Mouse (Mus musculus): ENCODE data around the gene Cyp4f16. TPM values are rescaled to one million over a fixed set of nuclear protein-coding genes. Genes with fewer than 3 reads are reported as not detected.
"Not testable (repeated sequence)": the region's sequence is repeated elsewhere in the genome, so short reads cannot be mapped to it uniquely, and the experiment has no call there.

Cyp4f16 gene
- polyA plus RNA-seq, 1 experiment from 2014 or later, result 6.1 TPM

GRCm38 (mm10) chr17:32534068-32534467, 2.3 kb upstream of the Cyp4f16 start:
- DNase-seq (ENCODE audit: low spot score) (no peak), ATAC-seq (replicated peaks; ENCODE audit: low FRiP score) (no peak)
- 63% methylated on average over 6 of the region's 6 CpGs for WGBS
- no peaks in the 10 kb centered on the region for H3K4me1 ChIP-seq (replicated peaks; ENCODE audit: control insufficient read depth, insufficient read depth, low read length)
- H3K4me2 ChIP-seq, result no peak overlapping the region
- no peak overlapping the region for H3K27ac ChIP-seq (ENCODE audit: low read depth, low read length)
- no peaks in the 10 kb centered on the region for H3K36me3 ChIP-seq (ENCODE audit: control insufficient read depth, insufficient read depth, low read length)
- H3K9me3 ChIP-seq (ENCODE audit: control insufficient read depth, low read length), result no peaks in the 10 kb centered on the region
- H3K27me3 ChIP-seq (replicated peaks; ENCODE audit: control insufficient read depth, insufficient read depth, low read length), result no peaks in the 10 kb centered on the region
- no peak overlapping the region for H3K4me3 ChIP-seq (ENCODE audit: low read depth, low read length)
- H3K9ac ChIP-seq (ENCODE audit: low read depth, low read length), result no peak overlapping the region

- Histone ChIP-seq H3K4me3 (ENCODE audit: low read depth, low read length) (peak overlapping the region; percentile 33), H3K4me2 (peak overlapping the region; percentile 58), H3K4me1 (replicated peaks; ENCODE audit: control insufficient read depth, insufficient read depth, low read length) (no peaks in the 10 kb centered on the region), H3K9me3 (ENCODE audit: control insufficient read depth, low read length) (no peaks in the 10 kb centered on the region), H3K36me3 (ENCODE audit: control insufficient read depth, insufficient read depth, low read length) (no peaks in the 10 kb centered on the region), H3K9ac (ENCODE audit: low read depth, low read length) (no peak overlapping the region), H3K27ac (ENCODE audit: low read depth, low read length) (no peak overlapping the region), H3K27me3 (replicated peaks; ENCODE audit: control insufficient read depth, insufficient read depth, low read length) (no peaks in the 10 kb centered on the region)
- WGBS, result 57% methylated on average over 5 of the region's 5 CpGs
- ATAC-seq (replicated peaks; ENCODE audit: low FRiP score) (no peak), DNase-seq (ENCODE audit: low spot score) (no peak)
Observed at GRCm38 (mm10) chr17:32536867-32537250, 501 bp downstream of the Cyp4f16 start.

- not testable (repeated sequence) for H3K27ac ChIP-seq (ENCODE audit: low read depth, low read length); H3K4me3 ChIP-seq (ENCODE audit: low read depth, low read length); H3K9me3 ChIP-seq (ENCODE audit: control insufficient read depth, low read length); H3K9ac ChIP-seq (ENCODE audit: low read depth, low read length); H3K36me3 ChIP-seq (ENCODE audit: control insufficient read depth, insufficient read depth, low read length); H3K4me1 ChIP-seq (replicated peaks; ENCODE audit: control insufficient read depth, insufficient read depth, low read length); H3K4me2 ChIP-seq; ATAC-seq (replicated peaks; ENCODE audit: low FRiP score); H3K27me3 ChIP-seq (replicated peaks; ENCODE audit: control insufficient read depth, insufficient read depth, low read length); DNase-seq (ENCODE audit: low spot score)
- WGBS, result 81% methylated on average over 5 of the region's 5 CpGs
Observed at GRCm38 (mm10) chr17:32544792-32545191, 8.4 kb downstream of the Cyp4f16 start.

GRCm38 (mm10) chr17:32550377-32550776, 14.0 kb downstream of the Cyp4f16 start:
- H3K9me3 ChIP-seq (ENCODE audit: control insufficient read depth, low read length); H3K9ac ChIP-seq (ENCODE audit: low read depth, low read length); H3K27ac ChIP-seq (ENCODE audit: low read depth, low read length); DNase-seq (ENCODE audit: low spot score); H3K36me3 ChIP-seq (ENCODE audit: control insufficient read depth, insufficient read depth, low read length); H3K27me3 ChIP-seq (replicated peaks; ENCODE audit: control insufficient read depth, insufficient read depth, low read length); H3K4me1 ChIP-seq (replicated peaks; ENCODE audit: control insufficient read depth, insufficient read depth, low read length): not testable (repeated sequence)
- peak; percentile 20; the same call in 1 of the 2 replicates for ATAC-seq (replicated peaks; ENCODE audit: low FRiP score)
- Histone ChIP-seq H3K4me2 (peak overlapping the region; percentile 64), H3K4me3 (ENCODE audit: low read depth, low read length) (peak overlapping the region; percentile 38)
- 81% methylated on average over 3 of the region's 3 CpGs for WGBS

GRCm38 (mm10) chr17:32550900-32551770, 14.8 kb downstream of the Cyp4f16 start:
- Histone ChIP-seq H3K36me3 (ENCODE audit: control insufficient read depth, insufficient read depth, low read length) (no peaks in the 10 kb centered on the region), H3K9ac (ENCODE audit: low read depth, low read length) (peak overlapping the region; percentile 37), H3K4me3 (ENCODE audit: low read depth, low read length) (peak overlapping the region; percentile 38), H3K27me3 (replicated peaks; ENCODE audit: control insufficient read depth, insufficient read depth, low read length) (no peaks in the 10 kb centered on the region), H3K4me2 (peak overlapping the region; percentile 64), H3K27ac (ENCODE audit: low read depth, low read length) (no peak overlapping the region), H3K9me3 (ENCODE audit: control insufficient read depth, low read length) (no peaks in the 10 kb centered on the region), H3K4me1 (replicated peaks; ENCODE audit: control insufficient read depth, insufficient read depth, low read length) (peaks cover 2% of the 10 kb centered on the region; the same call in 1 of the 2 replicates)
- ATAC-seq (replicated peaks; ENCODE audit: low FRiP score) (peak; percentile 85), DNase-seq (ENCODE audit: low spot score) (peak; percentile 77)
- WGBS, result 10% methylated on average over 20 of the region's 20 CpGs

- DNase-seq (ENCODE audit: low spot score); ATAC-seq (replicated peaks; ENCODE audit: low FRiP score); H3K9ac ChIP-seq (ENCODE audit: low read depth, low read length); H3K27ac ChIP-seq (ENCODE audit: low read depth, low read length); H3K36me3 ChIP-seq (ENCODE audit: control insufficient read depth, insufficient read depth, low read length); H3K4me3 ChIP-seq (ENCODE audit: low read depth, low read length); H3K4me1 ChIP-seq (replicated peaks; ENCODE audit: control insufficient read depth, insufficient read depth, low read length); H3K9me3 ChIP-seq (ENCODE audit: control insufficient read depth, low read length); H3K4me2 ChIP-seq; H3K27me3 ChIP-seq (replicated peaks; ENCODE audit: control insufficient read depth, insufficient read depth, low read length): not testable (repeated sequence)
- 45% methylated on average over 1 of the region's 1 CpGs for WGBS
Observed at GRCm38 (mm10) chr17:32553016-32553415, 16.7 kb downstream of the Cyp4f16 start.

- ATAC-seq (replicated peaks; ENCODE audit: low FRiP score); H3K4me1 ChIP-seq (replicated peaks; ENCODE audit: control insufficient read depth, insufficient read depth, low read length); H3K27ac ChIP-seq (ENCODE audit: low read depth, low read length); H3K9me3 ChIP-seq (ENCODE audit: control insufficient read depth, low read length); H3K9ac ChIP-seq (ENCODE audit: low read depth, low read length); H3K27me3 ChIP-seq (replicated peaks; ENCODE audit: control insufficient read depth, insufficient read depth, low read length); H3K4me2 ChIP-seq; DNase-seq (ENCODE audit: low spot score); H3K4me3 ChIP-seq (ENCODE audit: low read depth, low read length); H3K36me3 ChIP-seq (ENCODE audit: control insufficient read depth, insufficient read depth, low read length): not testable (repeated sequence)
- 70% methylated on average over 9 of the region's 9 CpGs for WGBS
Observed at GRCm38 (mm10) chr17:32554368-32554767, 18.0 kb downstream of the Cyp4f16 start.

GRCm38 (mm10) chr17:32563301-32563700, 26.9 kb downstream of the Cyp4f16 start:
- H3K4me3 ChIP-seq (ENCODE audit: low read depth, low read length); H3K27ac ChIP-seq (ENCODE audit: low read depth, low read length); H3K4me2 ChIP-seq; H3K9me3 ChIP-seq (ENCODE audit: control insufficient read depth, low read length); H3K36me3 ChIP-seq (ENCODE audit: control insufficient read depth, insufficient read depth, low read length); DNase-seq (ENCODE audit: low spot score); ATAC-seq (replicated peaks; ENCODE audit: low FRiP score); H3K27me3 ChIP-seq (replicated peaks; ENCODE audit: control insufficient read depth, insufficient read depth, low read length); H3K4me1 ChIP-seq (replicated peaks; ENCODE audit: control insufficient read depth, insufficient read depth, low read length); H3K9ac ChIP-seq (ENCODE audit: low read depth, low read length): not testable (repeated sequence)
- 79% methylated on average over 2 of the region's 2 CpGs for WGBS

GRCm38 (mm10) chr17:32573286-32573685, 36.9 kb downstream of the Cyp4f16 start:
- WGBS, result 68% methylated on average over 2 of the region's 2 CpGs
- ATAC-seq (replicated peaks; ENCODE audit: low FRiP score), result not testable (repeated sequence)

More at GRCm38 (mm10) chr17:32573286-32573685, 36.9 kb downstream of the Cyp4f16 start:
- H3K9me3 ChIP-seq (ENCODE audit: control insufficient read depth, low read length); H3K4me3 ChIP-seq (ENCODE audit: low read depth, low read length); H3K9ac ChIP-seq (ENCODE audit: low read depth, low read length); H3K4me2 ChIP-seq; H3K27me3 ChIP-seq (replicated peaks; ENCODE audit: control insufficient read depth, insufficient read depth, low read length); H3K36me3 ChIP-seq (ENCODE audit: control insufficient read depth, insufficient read depth, low read length); H3K27ac ChIP-seq (ENCODE audit: low read depth, low read length); H3K4me1 ChIP-seq (replicated peaks; ENCODE audit: control insufficient read depth, insufficient read depth, low read length); DNase-seq (ENCODE audit: low spot score): not testable (repeated sequence)

All from liver, embryonic 11.5 days (tissue).